Mouse (Mus musculus) liver, embryonic 11.5 days (tissue): ENCODE results near the gene Sufu. TPM values are rescaled to one million over a fixed set of nuclear protein-coding genes. Genes with fewer than 3 reads are reported as not detected.

Source experiments
- ATAC-seq: fragments of 200-750 bp; cut with Nextera tagmentation; replicated peaks from 2 replicates; pipeline ENCODE4 v1.8.0; 2017; ENCODE audit warnings: moderate number of reproducible peaks, mild to moderate bottlenecking, moderate TSS enrichment, moderate library complexity; ENCODE audit not compliant: low FRiP score
- DNase-seq: peaks from one replicate; pipeline ENCODE4 v3.0.0-alpha.2; 2017; ENCODE audit warnings: low spot score
- H3K27ac ChIP-seq: fragments of 300-500 bp; sonication (generic); 2 replicates; pipeline ENCODE4 v1.5.1; 2014; ENCODE audit warnings: mild to moderate bottlenecking, low read depth, low read length, control low read depth
- H3K27me3 ChIP-seq: fragments of 300-500 bp; sonication (generic); replicated peaks from 2 replicates; pipeline ENCODE4 v1.6.1; 2014; ENCODE audit warnings: low read length, mixed read lengths; ENCODE audit not compliant: control insufficient read depth, insufficient read depth
- H3K36me3 ChIP-seq: fragments of 300-500 bp; sonication (generic); 2 replicates; pipeline ENCODE4 v1.6.1; 2014; ENCODE audit warnings: mild to moderate bottlenecking, low read length, moderate library complexity, mixed read lengths; ENCODE audit not compliant: control insufficient read depth, insufficient read depth
- H3K4me1 ChIP-seq: fragments of 300-500 bp; sonication (generic); replicated peaks from 2 replicates; pipeline ENCODE4 v1.6.1; 2014; ENCODE audit warnings: low read length, mixed read lengths; ENCODE audit not compliant: control insufficient read depth, insufficient read depth
- H3K4me2 ChIP-seq: fragments of 300-500 bp; sonication (generic); 2 replicates; pipeline ENCODE4 v1.6.1; 2014; ENCODE audit warnings: mild to moderate bottlenecking, control low read depth, moderate library complexity
- H3K4me3 ChIP-seq: fragments of 300-500 bp; sonication (generic); 2 replicates; pipeline ENCODE4 v1.5.1; 2014; ENCODE audit warnings: low read depth, low read length, control low read depth
- H3K9ac ChIP-seq: fragments of 300-500 bp; sonication (generic); 2 replicates; pipeline ENCODE4 v1.6.1; 2014; ENCODE audit warnings: low read depth, low read length, control low read depth
- H3K9me3 ChIP-seq: fragments of 300-500 bp; sonication (generic); 2 replicates; pipeline ENCODE4 v1.6.1; 2016; ENCODE audit warnings: low read length, inconsistent platforms, mixed read lengths; ENCODE audit not compliant: control insufficient read depth
- WGBS: fragments of 180-500 bp; shearing (Covaris S2); extraction: QIAGEN DNeasy Blood & Tissue Kit; methylation state at CpG from one replicate; pipeline ENCODE4 v1.1.7; 2014; 5-methylcytosine and 5-hydroxymethylcytosine counted together
- polyA plus RNA-seq: library from polyadenylated mRNA; unstranded; fragments of >200 nt; fragmentation: Nextera tagmentation; extraction: Ambion mirVana; gene quantifications from 2 replicates; pipeline ENCODE4 v1.2.1, GENCODE M21; 2014

The Sufu gene
- polyA plus RNA-seq, 1 experiment from 2014 or later = 22.8 TPM

GRCm38 (mm10) chr19:46532031-46532688 lies 135.5 kb downstream of the Sufu start:
- no peak overlapping the region for H3K4me3 ChIP-seq
- peak overlapping the region; percentile 36 for H3K4me2 ChIP-seq
- DNase-seq = no peak
- 15% methylated on average over 10 of the region's 10 CpGs for WGBS
- peak overlapping the region; percentile 52; the same call in 1 of the 2 replicates for H3K27ac ChIP-seq
- H3K9me3 ChIP-seq = no peaks in the 10 kb centered on the region
- H3K9ac ChIP-seq = 0 out of 2 replicates have a peak overlapping the region, but pooled peaks have one; percentile 25
- peak; percentile 46; the same call in 1 of the 2 replicates for ATAC-seq
- H3K27me3 ChIP-seq = no peaks in the 10 kb centered on the region
- H3K36me3 ChIP-seq = no peaks in the 10 kb centered on the region
- H3K4me1 ChIP-seq = peaks cover 64% of the 10 kb centered on the region

GRCm38 (mm10) chr19:46533066-46533465 lies 136.4 kb downstream of the Sufu start:
- Histone ChIP-seq H3K36me3 (no peaks in the 10 kb centered on the region), H3K27ac (no peak overlapping the region), H3K4me3 (no peak overlapping the region), H3K9ac (peak overlapping the region; percentile 3; the same call in 1 of the 2 replicates), H3K9me3 (no peaks in the 10 kb centered on the region), H3K4me2 (no peak overlapping the region), H3K27me3 (no peaks in the 10 kb centered on the region), H3K4me1 (peaks cover 61% of the 10 kb centered on the region)
- ATAC-seq (no peak), DNase-seq (no peak)
- WGBS = 57% methylated on average over 4 of the region's 4 CpGs

- no peak overlapping the region for H3K4me2 ChIP-seq
- DNase-seq (no peak), ATAC-seq (no peak)
- H3K9ac ChIP-seq = no peak overlapping the region
- H3K4me1 ChIP-seq = peaks cover 56% of the 10 kb centered on the region
- no peaks in the 10 kb centered on the region; the same call in 1 of the 2 replicates for H3K36me3 ChIP-seq
- H3K9me3 ChIP-seq = no peaks in the 10 kb centered on the region
- 79% methylated on average over 5 of the region's 5 CpGs for WGBS
- no peak overlapping the region for H3K27ac ChIP-seq
- H3K27me3 ChIP-seq = no peaks in the 10 kb centered on the region
- no peak overlapping the region for H3K4me3 ChIP-seq
Observed at GRCm38 (mm10) chr19:46533525-46533924, 136.8 kb downstream of the Sufu start.

GRCm38 (mm10) chr19:46534542-46535098 lies 137.9 kb downstream of the Sufu start:
- H3K4me1 ChIP-seq = peaks cover 46% of the 10 kb centered on the region
- H3K36me3 ChIP-seq = no peaks in the 10 kb centered on the region; the same call in 1 of the 2 replicates
- no peak overlapping the region for H3K4me2 ChIP-seq
- no peak overlapping the region for H3K9ac ChIP-seq
- H3K4me3 ChIP-seq = no peak overlapping the region
- WGBS = 65% methylated on average over 6 of the region's 6 CpGs
- DNase-seq (no peak), ATAC-seq (no peak)
- no peaks in the 10 kb centered on the region for H3K9me3 ChIP-seq
- no peak overlapping the region for H3K27ac ChIP-seq
- no peaks in the 10 kb centered on the region for H3K27me3 ChIP-seq

GRCm38 (mm10) chr19:46537357-46537756 lies 140.7 kb downstream of the Sufu start:
- H3K9me3 ChIP-seq = no peaks in the 10 kb centered on the region
- H3K4me3 ChIP-seq = no peak overlapping the region
- ATAC-seq = no peak
- H3K36me3 ChIP-seq = no peaks in the 10 kb centered on the region; the same call in 1 of the 2 replicates
- no peak overlapping the region for H3K4me2 ChIP-seq
- H3K4me1 ChIP-seq = peaks cover 21% of the 10 kb centered on the region
- no peak overlapping the region for H3K9ac ChIP-seq
- no peak for DNase-seq
- 92% methylated on average over 9 of the region's 9 CpGs for WGBS
- no peaks in the 10 kb centered on the region for H3K27me3 ChIP-seq
- no peak overlapping the region for H3K27ac ChIP-seq

- no peak overlapping the region for H3K9ac ChIP-seq
- no peaks in the 10 kb centered on the region; the same call in 1 of the 2 replicates for H3K36me3 ChIP-seq
- H3K27ac ChIP-seq = no peak overlapping the region
- WGBS = 82% methylated on average over 6 of the region's 6 CpGs
- no peak overlapping the region for H3K4me2 ChIP-seq
- no peaks in the 10 kb centered on the region for H3K9me3 ChIP-seq
- H3K27me3 ChIP-seq = no peaks in the 10 kb centered on the region
- H3K4me1 ChIP-seq = peaks cover 13% of the 10 kb centered on the region
- ATAC-seq (no peak), DNase-seq (no peak)
- no peak overlapping the region for H3K4me3 ChIP-seq
Observed at GRCm38 (mm10) chr19:46538213-46538612, 141.5 kb downstream of the Sufu start.

Other genes with a start within 250 kb of the Sufu start
- 0.47 and 0.55 TPM in 2 replicates for gene Pitx3, start 248.6 kb upstream of the Sufu start, polyA plus RNA-seq
- gene Gbf1, start 244.4 kb upstream of the Sufu start, polyA plus RNA-seq = 30.8 and 31.1 TPM in 2 replicates
- gene Nfkb2, start 92.6 kb upstream of the Sufu start, polyA plus RNA-seq = 6.0 and 6.6 TPM in 2 replicates
- 11.9 and 12.4 TPM in 2 replicates for gene Psd, start 69.7 kb upstream of the Sufu start, polyA plus RNA-seq
- 15.7 and 16.4 TPM in 2 replicates for gene Fbxl15, start 68.7 kb upstream of the Sufu start, polyA plus RNA-seq
- gene Cuedc2, start 58.2 kb upstream of the Sufu start, polyA plus RNA-seq = 151 and 153 TPM in 2 replicates
- gene Mfsd13a, start 55.8 kb upstream of the Sufu start, polyA plus RNA-seq = 21.9 and 25.4 TPM in 2 replicates
- gene 2310034G01Rik, start 46.6 kb upstream of the Sufu start, polyA plus RNA-seq = 0.87 and 1.5 TPM in 2 replicates
- gene Actr1a, start 1.1 kb upstream of the Sufu start, polyA plus RNA-seq = 90.6 and 103 TPM in 2 replicates
- gene Trim8, start 104.8 kb downstream of the Sufu start, polyA plus RNA-seq = 22.9 and 24.1 TPM in 2 replicates
- gene Arl3, start 176.3 kb downstream of the Sufu start, polyA plus RNA-seq = 42.6 and 50.5 TPM in 2 replicates
- 24.7 and 26.2 TPM in 2 replicates for gene Sfxn2, start 176.5 kb downstream of the Sufu start, polyA plus RNA-seq
- 36.6 and 40.7 TPM in 2 replicates for gene Wbp1l, start 202.2 kb downstream of the Sufu start, polyA plus RNA-seq